Mouse (Mus musculus) adrenal gland, postnatal 10 days (tissue): ENCODE results near the gene Ptgir. TPM values are rescaled to one million over a fixed set of nuclear protein-coding genes. Genes with fewer than 3 reads are reported as not detected.

Experiments
- DNase-seq: peaks from one replicate; pipeline ENCODE4 v3.0.0; 2021; ENCODE audit warnings: mixed read lengths
- long read RNA-seq, 2 experiments: library from polyadenylated mRNA; stranded (forward); transcript quantifications; one replicate each; pipeline ENCODE4 v2.0.0; 2021
- total RNA-seq, 2 experiments: library from RNA; stranded (reverse); gene quantifications; 2 replicates each; pipeline ENCODE4 v1.2.3; 2021

Gene Ptgir
- total RNA-seq: 1 to 10 TPM; 1.2 to 2.0 TPM
- long read RNA-seq, experiment 1, partial matches to known transcripts: 0 of 1 reads
- long read RNA-seq, experiment 1, other reads (novel, unspliced or antisense): 1 of 1 reads
- long read RNA-seq, experiment 2, partial matches to known transcripts: 0 of 2 reads
- long read RNA-seq, experiment 2, other reads (novel, unspliced or antisense): 1 of 2 reads

- peak; percentile 59 for DNase-seq
These were observed at the start of gene Ptgir for GRCm38 (mm10) chr7:16906281-16906680. TSS of gene Ptgir (plus strand) at chr7:16906490.

- DNase-seq: peak; percentile 68
These were observed 48.0 kb upstream of the Ptgir start for GRCm38 (mm10) chr7:16858336-16858735.

GRCm38 (mm10) chr7:16859902-16860651 is 46.2 kb upstream of the Ptgir start:
- peak; percentile 75 for DNase-seq

- no peak for DNase-seq
These were observed 38.8 kb upstream of the Ptgir start for GRCm38 (mm10) chr7:16867488-16867887.

GRCm38 (mm10) chr7:16869497-16869896 is 36.8 kb upstream of the Ptgir start:
- peak; percentile 62 for DNase-seq

- DNase-seq: no peak
These were observed 34.7 kb upstream of the Ptgir start for GRCm38 (mm10) chr7:16871600-16871999.

- no peak for DNase-seq
These were observed 33.8 kb upstream of the Ptgir start for GRCm38 (mm10) chr7:16872478-16872877.

- DNase-seq: no peak
These were observed 32.9 kb upstream of the Ptgir start for GRCm38 (mm10) chr7:16873392-16873791.

GRCm38 (mm10) chr7:16874190-16874589 is 32.1 kb upstream of the Ptgir start:
- peak; percentile 87 for DNase-seq

GRCm38 (mm10) chr7:16874756-16875309 is 31.5 kb upstream of the Ptgir start:
- peak; percentile 99 for DNase-seq

GRCm38 (mm10) chr7:16875310-16875325 is 31.2 kb upstream of the Ptgir start, which contains the start of gene Dact3:
TSS of gene Dact3 (plus strand) at chr7:16875317.
- no peak for DNase-seq

- DNase-seq: no peak
These were observed 31.0 kb upstream of the Ptgir start for GRCm38 (mm10) chr7:16875326-16875725.

- DNase-seq: no peak
These were observed 30.3 kb upstream of the Ptgir start for GRCm38 (mm10) chr7:16876006-16876405.

GRCm38 (mm10) chr7:16876608-16877007 is 29.7 kb upstream of the Ptgir start:
- no peak for DNase-seq

GRCm38 (mm10) chr7:16877717-16878116 is 28.6 kb upstream of the Ptgir start:
- DNase-seq: no peak

- DNase-seq: peak; percentile 47
These were observed 26.3 kb upstream of the Ptgir start for GRCm38 (mm10) chr7:16879796-16880547.

- DNase-seq: no peak
These were observed 25.7 kb upstream of the Ptgir start for GRCm38 (mm10) chr7:16880615-16881014.

- DNase-seq: no peak
These were observed 23.1 kb upstream of the Ptgir start for GRCm38 (mm10) chr7:16883162-16883561.

GRCm38 (mm10) chr7:16884334-16884733 is 22.0 kb upstream of the Ptgir start:
- no peak for DNase-seq

- no peak for DNase-seq
These were observed 21.0 kb upstream of the Ptgir start for GRCm38 (mm10) chr7:16885271-16885776.

- no peak for DNase-seq
These were observed 20.4 kb upstream of the Ptgir start for GRCm38 (mm10) chr7:16885905-16886304.

GRCm38 (mm10) chr7:16890536-16890935 is 15.8 kb upstream of the Ptgir start:
- DNase-seq: no peak

- DNase-seq: peak; percentile 69
These were observed 15.3 kb upstream of the Ptgir start for GRCm38 (mm10) chr7:16890944-16891343.
